Mouse (Mus musculus) brain, embryonic 14.5 days (tissue): ENCODE results near the gene Akap9. TPM values are rescaled to one million over a fixed set of nuclear protein-coding genes. Genes with fewer than 3 reads are reported as not detected.
A peak's percentile ranks its signal among the peaks of the same experiment; 100 is the strongest.

ENCODE experiments used
- DNase-seq: peaks from one replicate; pipeline ENCODE4 v3.0.0-alpha.2; 2011; ENCODE audit warnings: low read depth
- CTCF ChIP-seq: fragments of 200-500 bp; IDR thresholded peaks from 2 replicates; pipeline ENCODE4 v1.5.1; 2012; ENCODE audit warnings: inconsistent platforms, mild to moderate bottlenecking, moderate library complexity, borderline replicate concordance; ENCODE audit not compliant: insufficient read depth, insufficient read length; ENCODE audit errors: extremely low read depth
- POLR2A ChIP-seq: fragments of 200-500 bp; IDR thresholded peaks from 2 replicates; pipeline ENCODE4 v1.6.1; 2012; ENCODE audit warnings: mild to moderate bottlenecking, inconsistent platforms, borderline replicate concordance; ENCODE audit not compliant: poor library complexity, insufficient read depth, insufficient read length, severe bottlenecking; ENCODE audit errors: extremely low read depth
- polyA plus RNA-seq: library from polyadenylated mRNA; depleted of rRNA; stranded (reverse); fragments of >200 nt; gene quantifications from 2 replicates; pipeline ENCODE4 v1.2.3, GENCODE M21; 2012

Gene Akap9
- polyA plus RNA-seq, 1 experiment: 79.1 TPM

- TF ChIP-seq POLR2A: no peak
- no peak for TF ChIP-seq CTCF
- no peak for DNase-seq
Measured at GRCm38 (mm10) chr5:4060313-4060712, 132.5 kb downstream of the Akap9 start.

DNA sequence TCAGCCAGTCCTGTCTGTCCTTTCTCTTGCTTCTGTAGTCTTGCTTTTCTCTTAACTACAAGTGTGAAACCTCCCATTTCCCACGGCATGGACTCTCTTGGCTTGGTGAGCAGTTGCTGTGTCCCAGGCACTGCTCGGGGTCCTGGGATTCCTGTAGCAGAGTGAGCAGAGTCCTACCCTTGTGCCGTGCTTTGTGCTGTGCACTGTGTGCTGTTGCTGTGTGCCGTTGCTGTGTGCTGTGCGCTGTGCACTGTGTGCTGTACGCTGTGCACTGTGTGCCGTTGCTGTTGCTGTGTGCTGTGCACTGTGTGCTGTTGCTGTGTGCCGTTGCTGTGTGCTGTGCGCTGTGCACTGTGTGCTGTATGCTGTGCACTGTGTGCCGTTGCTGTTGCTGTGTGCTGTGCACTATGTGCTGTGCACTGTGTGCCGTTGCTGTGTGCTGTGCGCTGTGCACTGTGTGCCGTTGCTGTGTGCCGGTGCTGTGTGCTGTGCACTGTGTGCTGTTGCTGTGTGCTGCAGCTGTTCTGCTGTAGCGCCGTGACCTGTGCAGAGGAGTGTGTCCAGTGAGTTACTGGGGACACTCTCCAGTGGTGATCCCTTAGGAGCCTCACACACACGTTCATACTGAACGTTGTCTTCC lies 138.7 kb downstream of the Akap9 start:
- no peak for DNase-seq
- no peak for TF ChIP-seq CTCF
- TF ChIP-seq POLR2A: no peak

GRCm38 (mm10) chr5:4067203-4067602 lies 139.3 kb downstream of the Akap9 start:
- DNase-seq: peak; percentile 11
- no peak for TF ChIP-seq CTCF
- no peak for TF ChIP-seq POLR2A

GRCm38 (mm10) chr5:4079086-4079485 lies 151.2 kb downstream of the Akap9 start:
- no peak for TF ChIP-seq CTCF
- no peak for TF ChIP-seq POLR2A
- DNase-seq: no peak

DNA sequence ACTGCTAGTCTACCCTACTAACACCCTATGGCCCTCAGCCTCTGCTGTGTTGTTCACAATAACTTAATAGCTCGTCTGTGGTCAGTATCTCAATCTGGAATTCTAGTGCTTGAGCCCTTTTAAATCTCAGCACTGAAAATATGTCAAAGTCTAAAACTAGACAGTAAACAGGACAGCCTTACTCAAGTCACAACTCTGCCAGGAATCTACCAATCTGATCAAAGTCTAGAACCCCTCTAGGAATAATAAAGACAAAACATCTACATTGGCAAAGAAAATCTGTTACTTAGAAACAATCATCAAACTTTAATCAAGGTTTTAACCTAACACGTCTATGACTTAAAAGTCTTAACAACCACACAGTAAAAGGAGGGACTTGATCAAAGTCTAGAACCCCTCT lies 153.0 kb downstream of the Akap9 start:
- no peak for DNase-seq
- no peak for TF ChIP-seq CTCF
- TF ChIP-seq POLR2A: no peak

DNA sequence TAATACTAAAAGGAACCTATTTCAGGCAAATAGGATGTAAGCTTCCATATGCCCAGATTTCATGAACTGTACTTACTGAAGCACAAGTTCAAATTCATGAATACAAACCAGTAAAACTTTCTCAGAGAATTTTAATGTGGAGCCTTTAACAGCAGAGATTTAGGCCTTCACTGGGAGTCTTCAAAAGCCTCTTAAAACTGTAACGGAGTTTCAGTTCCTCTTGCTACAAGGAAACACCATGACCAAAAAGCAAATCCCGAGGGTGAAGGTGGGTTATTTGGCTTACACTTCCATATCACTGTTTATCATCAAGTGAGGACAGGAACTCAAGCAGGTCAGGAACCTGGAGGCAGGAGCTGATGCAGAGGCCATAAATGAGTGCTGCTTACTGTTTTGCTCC lies 153.7 kb downstream of the Akap9 start:
- TF ChIP-seq CTCF (no peak), POLR2A (no peak)
- no peak for DNase-seq

GRCm38 (mm10) chr5:4084948-4085347 lies 157.1 kb downstream of the Akap9 start:
- TF ChIP-seq POLR2A: no peak
- no peak for TF ChIP-seq CTCF
- no peak for DNase-seq

DNA sequence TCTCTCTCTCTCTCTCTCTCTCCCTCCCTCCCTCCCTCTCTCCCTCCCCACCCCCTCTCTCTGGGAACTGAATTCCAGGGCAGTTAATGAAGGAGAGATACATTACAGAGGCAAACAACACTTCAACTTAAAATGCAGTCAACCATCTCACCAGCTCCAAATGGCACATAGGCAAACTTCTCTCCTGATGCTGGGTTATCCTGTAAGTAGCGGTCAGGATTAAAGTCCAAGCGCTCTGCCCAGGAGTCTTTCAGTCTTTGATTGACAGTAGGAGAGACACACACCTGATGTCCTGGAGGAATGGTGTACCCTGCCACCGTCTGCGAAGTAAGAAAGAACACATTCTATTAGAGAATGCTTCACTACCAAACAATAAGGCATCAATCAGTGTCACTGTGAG lies 158.5 kb downstream of the Akap9 start:
- TF ChIP-seq CTCF (no peak), POLR2A (no peak)
- no peak for DNase-seq

- no peak for TF ChIP-seq CTCF
- no peak for TF ChIP-seq POLR2A
- DNase-seq: no peak
Measured at GRCm38 (mm10) chr5:4088190-4088589, 160.3 kb downstream of the Akap9 start.

- no peak for DNase-seq
- TF ChIP-seq CTCF (no peak), POLR2A (no peak)
Measured at GRCm38 (mm10) chr5:4094471-4094870, 166.6 kb downstream of the Akap9 start.

DNA sequence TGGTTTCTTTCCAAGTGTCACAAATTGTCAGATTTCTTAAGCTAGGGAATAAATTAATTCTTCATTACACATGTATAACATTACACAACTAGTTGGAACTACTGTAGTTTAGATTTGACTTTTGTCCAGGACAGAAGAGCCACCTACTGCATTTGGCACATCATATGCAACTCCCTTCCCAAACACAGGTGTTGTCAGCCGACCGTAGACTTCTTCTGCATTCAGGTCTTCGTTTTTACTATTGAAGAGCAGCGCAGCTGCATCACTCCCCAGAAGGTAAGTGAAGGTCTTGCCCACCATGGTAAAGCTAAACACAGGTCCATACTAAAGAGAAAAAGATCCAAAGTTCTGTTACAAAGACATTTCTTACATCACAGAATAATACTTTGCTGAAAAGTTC lies 173.2 kb downstream of the Akap9 start:
- DNase-seq: no peak
- TF ChIP-seq CTCF (no peak), POLR2A (no peak)

- TF ChIP-seq POLR2A: no peak
- TF ChIP-seq CTCF: peak; percentile 28; the same call in 1 of the 2 replicates
- DNase-seq: no peak
Measured at GRCm38 (mm10) chr5:4101770-4102169, 173.9 kb downstream of the Akap9 start.
